Mouse (Mus musculus) embryonic fibroblast, embryonic 13.5 days (primary cell): ENCODE results near the gene Gclm.

ENCODE experiments used
- CTCF ChIP-seq: IDR thresholded peaks from 2 replicates; pipeline ENCODE4 v1.5.1; 2011; ENCODE audit warnings: mild to moderate bottlenecking, control low read depth, low read length, moderate library complexity, borderline replicate concordance; ENCODE audit not compliant: insufficient read depth
- POLR2A ChIP-seq: IDR thresholded peaks from 2 replicates; pipeline ENCODE4 v1.6.1; 2011; ENCODE audit warnings: low read depth, mild to moderate bottlenecking, control low read depth, low read length, moderate library complexity

DNA sequence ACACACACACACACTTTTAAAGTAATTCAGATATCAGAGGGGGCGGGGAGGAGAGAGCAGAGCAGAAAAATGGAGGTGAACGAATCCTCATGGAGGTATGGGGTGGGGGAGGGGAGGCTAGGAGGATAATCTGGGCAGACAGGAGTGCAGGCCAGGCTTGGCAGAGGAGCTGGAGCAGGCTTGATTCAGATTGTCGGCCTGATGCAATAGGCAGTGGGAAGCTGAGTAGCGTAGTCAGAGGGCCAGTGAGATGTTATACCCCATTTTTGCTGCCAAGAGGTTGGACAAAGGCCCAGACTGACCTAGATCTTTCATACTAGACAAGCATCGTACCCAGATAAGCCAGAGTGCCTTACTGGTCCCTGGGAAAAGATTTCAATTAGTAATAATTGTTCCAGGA is 51.6 kb downstream of the Gclm start:
- TF ChIP-seq CTCF (no peak), POLR2A (no peak)
